Mouse (Mus musculus): ENCODE measurements around the gene Hist2h2bb.

Gene Hist2h2bb

GRCm38 (mm10) chr3:96299562-96299961 is 30.0 kb downstream of the Hist2h2bb start:
- no peak for DNase-seq (ENCODE audit: low read depth in 2 of 2, low spot score in 2 of 2)

GRCm38 (mm10) chr3:96300706-96301529 is 31.4 kb downstream of the Hist2h2bb start:
- no peak for DNase-seq (ENCODE audit: low read depth in 2 of 2, low spot score in 2 of 2)

GRCm38 (mm10) chr3:96302076-96302475 is 32.5 kb downstream of the Hist2h2bb start:
- no peak for DNase-seq (ENCODE audit: low read depth in 2 of 2, low spot score in 2 of 2)

GRCm38 (mm10) chr3:96306506-96306905 is 37.0 kb downstream of the Hist2h2bb start:
- DNase-seq (ENCODE audit: low read depth in 2 of 2, low spot score in 2 of 2): no peak

- DNase-seq (ENCODE audit: low read depth in 2 of 2, low spot score in 2 of 2): peak in 1 of 2 experiments; percentile 20
Observed at GRCm38 (mm10) chr3:96309441-96309840, 39.9 kb downstream of the Hist2h2bb start.

GRCm38 (mm10) chr3:96312341-96313098 is 43.0 kb downstream of the Hist2h2bb start:
- DNase-seq (ENCODE audit: low read depth in 2 of 2, low spot score in 2 of 2): no peak
